Mouse (Mus musculus): ENCODE data around the gene Lrrc63. TPM values are rescaled to one million over a fixed set of nuclear protein-coding genes. Genes with fewer than 3 reads are reported as not detected.
"Not testable (repeated sequence)": the region's sequence is repeated elsewhere in the genome, so short reads cannot be mapped to it uniquely, and the experiment has no call there.

Lrrc63 gene
- total RNA-seq, 2 experiments from 2014 or later: 0.18 TPM; not detected in 1

DNA sequence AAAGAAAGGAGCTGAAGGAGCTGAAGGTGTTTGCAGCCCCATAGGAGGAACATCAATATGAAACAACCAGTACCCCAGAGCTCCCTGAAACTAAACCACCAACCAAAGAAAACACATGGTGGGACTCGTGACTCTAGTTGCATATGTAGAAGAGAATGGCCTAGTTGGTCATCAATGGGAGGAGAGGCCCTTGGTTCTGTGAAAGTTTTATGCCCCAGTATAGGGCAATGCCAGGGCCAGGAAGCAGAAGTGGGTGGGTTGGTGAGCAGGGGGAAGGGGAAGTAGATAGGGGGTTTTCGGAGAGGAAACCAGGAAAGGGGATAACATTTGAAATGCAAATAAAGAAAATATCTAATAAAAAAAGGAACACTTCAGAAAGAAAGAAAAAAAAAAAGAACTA lies 17.0 kb upstream of the Lrrc63 start:
- intact Hi-C loops (cut with DNase I); DNase-seq (ENCODE audit: low spot score in 2 of 2): not testable (repeated sequence)

DNA sequence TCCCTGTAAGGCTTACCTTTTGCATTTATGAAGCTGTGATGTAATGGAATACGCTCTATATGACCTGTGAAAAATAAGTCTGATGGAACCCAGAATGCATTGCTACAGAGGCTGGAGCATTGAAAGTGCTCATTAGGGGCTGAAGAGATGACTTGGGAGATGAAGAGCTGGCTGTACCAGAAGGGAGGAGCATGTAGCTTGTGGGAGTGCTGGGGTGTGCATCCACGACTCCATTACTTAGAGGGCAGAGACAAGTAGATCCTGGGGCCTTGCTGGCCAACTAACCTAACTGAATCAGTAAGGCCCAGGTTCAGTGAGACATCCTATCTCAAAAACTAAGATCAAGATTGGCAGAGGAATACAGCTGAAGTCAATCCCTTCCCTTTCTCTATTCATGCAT lies 8.5 kb upstream of the Lrrc63 start:
- intact Hi-C loops (cut with DNase I): no loop called here
- no peak for DNase-seq (ENCODE audit: low spot score in 2 of 2)

DNA sequence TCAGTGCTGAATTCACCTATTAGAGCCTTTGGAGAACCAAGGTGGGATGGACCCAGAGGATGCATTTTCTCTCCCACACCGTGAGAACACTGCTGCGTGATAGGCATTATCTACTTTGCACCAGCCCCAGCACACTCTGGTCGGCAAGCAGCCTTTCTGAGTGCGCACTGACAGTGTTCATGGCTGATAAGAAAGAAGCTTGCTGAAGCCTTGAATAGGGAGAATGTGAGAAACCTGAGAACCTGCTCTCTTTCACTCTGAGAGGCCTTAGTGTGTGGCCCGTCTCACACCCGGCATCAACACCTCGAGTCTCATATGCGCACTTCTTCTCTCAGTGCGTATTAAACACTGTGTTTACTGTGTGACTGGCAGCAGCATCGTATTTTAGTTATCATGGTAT lies 7.8 kb upstream of the Lrrc63 start:
- no peak for DNase-seq (ENCODE audit: low spot score in 2 of 2)
- intact Hi-C loops (cut with DNase I): no loop called here

DNA sequence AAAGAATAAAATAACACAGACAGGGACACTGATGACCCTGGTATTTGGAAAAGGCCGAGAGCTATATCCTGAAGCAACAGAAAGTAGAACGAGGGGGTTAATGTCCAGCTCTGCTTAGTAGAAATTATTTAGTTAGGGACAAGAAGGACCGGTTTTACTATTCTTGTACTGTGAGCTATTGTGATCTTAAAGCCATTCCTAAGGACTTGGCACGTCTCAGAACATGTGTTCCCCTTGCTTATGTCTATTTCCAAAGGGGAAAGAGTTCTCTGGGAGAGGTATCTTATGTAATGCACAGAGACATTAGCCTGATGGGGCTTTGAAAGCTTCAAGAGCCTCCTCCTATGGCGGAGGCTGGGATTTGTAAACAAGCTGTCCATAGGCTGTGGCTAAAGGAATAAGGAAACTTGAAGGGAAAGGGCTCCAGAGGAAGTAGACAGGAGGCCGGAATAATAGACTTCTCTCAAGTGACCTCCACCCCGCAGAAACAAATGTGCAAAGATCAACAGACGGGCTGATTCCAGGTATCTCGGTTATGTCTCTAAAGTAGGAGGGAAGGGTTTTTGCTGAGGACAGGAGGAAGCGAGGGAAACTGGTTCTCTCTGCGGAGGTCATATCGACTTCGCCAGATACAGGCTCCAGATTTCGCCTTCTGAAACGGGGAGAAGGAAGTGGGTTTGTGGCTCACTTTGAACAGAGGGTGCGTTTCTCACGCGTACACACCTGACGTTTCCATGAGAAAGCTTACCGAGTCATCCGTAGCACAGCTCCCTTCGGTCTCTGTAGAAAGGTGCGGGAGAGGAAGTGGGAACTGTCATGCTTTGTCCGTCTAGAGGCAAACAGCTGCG lies 5.7 kb upstream of the Lrrc63 start:
- DNase-seq (ENCODE audit: low spot score in 2 of 2): no peak
- intact Hi-C loops (cut with DNase I): no loop called here

DNA sequence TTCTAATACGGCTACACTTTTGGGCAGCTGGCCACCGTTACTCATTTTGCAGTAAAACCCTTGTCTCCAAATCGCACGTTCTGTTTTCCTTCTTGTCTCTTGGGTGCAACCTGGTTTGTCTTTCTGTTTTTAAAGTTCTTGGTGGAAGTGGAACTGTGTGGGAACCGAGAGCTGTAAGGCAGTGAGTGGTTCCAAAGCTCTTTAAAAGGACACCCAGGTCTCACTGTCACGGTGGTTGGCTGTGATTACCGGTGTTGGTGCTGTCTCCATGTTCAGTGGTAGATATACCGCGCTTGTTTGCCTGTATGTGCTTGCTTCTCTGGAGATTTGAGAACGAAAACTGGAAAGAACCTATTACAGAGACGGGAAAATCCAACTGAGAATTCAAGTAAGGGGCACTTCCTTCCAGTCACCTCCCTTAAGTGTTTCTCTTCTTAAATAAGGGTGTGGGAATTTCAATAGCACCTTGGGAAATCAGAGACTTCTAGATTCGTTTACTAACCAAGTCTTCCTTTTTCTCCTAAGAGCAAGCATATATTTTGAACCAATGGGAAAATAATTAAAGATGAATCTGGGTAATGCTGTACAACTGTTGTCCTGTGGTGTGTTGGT lies 749 bp upstream of the Lrrc63 start:
- intact Hi-C loops (cut with DNase I): no loop called here
- DNase-seq (ENCODE audit: low spot score in 2 of 2): peak; percentile 5 to 7

DNA sequence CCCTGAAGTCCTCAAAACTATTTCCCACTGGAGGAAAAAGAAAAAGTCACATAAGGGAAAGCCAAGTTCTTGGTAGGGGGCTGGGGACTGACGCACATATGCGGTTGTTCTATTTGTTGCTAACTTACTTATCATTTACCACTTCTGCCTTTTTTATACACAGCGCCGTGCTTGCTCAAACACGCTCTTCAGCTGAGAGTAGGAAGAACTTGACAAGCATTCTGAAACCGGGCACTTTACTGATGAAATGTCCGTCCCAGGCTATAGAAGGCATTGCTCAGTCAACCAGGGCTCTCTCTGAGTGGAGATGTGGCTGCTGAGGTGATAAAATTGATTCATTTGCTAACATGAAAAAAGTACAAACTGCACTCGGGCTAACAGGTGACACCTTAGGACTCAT lies 9.0 kb downstream of the Lrrc63 start:
- no peak for DNase-seq (ENCODE audit: low spot score in 2 of 2)
- intact Hi-C loops (cut with DNase I): no loop called here

DNA sequence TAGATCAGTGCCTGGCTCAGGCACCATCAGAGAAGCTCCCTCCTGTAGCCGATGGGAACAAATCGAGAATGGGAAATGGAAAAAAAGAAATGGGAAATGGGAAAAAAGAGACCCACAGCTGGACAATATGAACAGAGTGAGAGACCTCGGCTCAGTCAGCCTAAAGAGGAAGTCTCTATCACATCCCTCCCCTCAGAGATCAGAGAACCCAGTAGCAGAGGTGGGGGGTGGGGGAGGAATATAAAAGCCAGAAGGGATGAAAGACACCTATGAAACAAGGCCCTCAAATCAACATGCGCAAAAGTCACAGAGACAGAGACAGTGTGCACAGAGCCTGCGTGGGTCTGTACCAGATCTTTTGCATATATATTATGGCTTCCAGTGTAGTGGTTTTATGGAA lies 27.7 kb downstream of the Lrrc63 start:
- no peak for DNase-seq (ENCODE audit: low spot score in 2 of 2)
- intact Hi-C loops (cut with DNase I): no loop called here

DNA sequence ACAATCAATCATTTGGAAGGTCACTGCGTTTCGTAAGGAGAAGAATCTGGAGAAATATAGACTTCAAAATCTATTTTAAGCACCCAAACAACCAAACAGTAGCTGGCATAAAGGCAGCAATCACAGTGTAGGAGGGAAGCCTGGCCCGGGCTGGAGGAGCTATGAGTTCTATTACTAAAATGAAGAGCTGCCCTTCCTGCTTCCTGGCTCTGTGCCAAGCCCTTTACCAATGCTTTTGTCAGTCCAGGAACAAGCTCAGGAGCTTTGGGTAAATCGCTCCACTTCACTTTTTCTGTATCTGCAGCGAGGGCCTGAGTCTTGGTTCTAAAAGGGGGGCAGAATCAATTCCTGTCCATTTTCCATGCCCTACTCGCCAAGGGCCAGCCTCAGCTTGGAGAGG lies 52.7 kb downstream of the Lrrc63 start:
- DNase-seq (ENCODE audit: low spot score in 2 of 2): no peak

DNA sequence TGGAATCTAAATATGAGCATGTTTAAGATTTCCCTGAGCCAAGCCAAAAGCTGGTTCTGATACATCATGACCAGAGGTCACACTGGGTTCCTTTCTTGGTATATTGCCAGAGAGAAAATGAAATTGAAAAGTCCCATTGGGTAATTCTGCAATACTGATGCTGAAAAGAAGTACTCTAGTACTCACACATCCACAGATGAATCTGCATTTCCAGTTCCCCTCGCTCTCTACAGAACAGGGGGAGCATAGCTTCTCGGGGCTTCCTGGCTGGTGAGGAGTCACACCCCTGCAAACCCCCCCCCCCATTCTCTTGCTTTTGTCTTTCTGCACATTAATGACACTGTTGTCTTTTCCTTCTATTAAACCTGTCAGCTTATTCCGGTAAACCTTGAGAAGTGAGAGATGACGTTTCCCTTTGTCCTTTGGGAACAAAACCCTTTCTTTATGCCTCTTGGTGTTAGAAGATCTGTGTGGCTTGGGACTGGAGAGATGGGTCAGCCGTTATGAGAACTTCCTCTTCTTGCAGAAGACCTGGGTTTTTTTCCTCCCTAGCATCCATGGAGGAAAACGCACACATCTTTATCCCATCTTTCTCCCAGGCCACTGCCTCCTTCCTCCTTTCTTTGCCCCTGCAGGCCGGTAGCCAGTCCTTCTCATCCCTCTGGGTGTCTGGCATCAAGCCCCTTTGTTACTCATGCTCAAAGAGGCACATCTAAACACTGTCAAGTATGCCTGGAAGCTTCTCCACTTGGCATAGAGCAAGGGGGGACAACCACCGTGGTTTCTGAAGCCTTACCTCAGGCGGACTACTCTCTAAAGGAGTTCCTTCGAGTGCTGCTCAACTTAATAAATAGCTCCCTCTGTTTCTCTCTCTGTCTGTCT lies 55.1 kb downstream of the Lrrc63 start:
- no peak for DNase-seq (ENCODE audit: low spot score in 2 of 2)
- intact Hi-C loops (cut with DNase I): no loop called here

More for the DNA sequence above, 52.7 kb downstream of the Lrrc63 start:
- intact Hi-C loops (cut with DNase I): no loop called here

DNA sequence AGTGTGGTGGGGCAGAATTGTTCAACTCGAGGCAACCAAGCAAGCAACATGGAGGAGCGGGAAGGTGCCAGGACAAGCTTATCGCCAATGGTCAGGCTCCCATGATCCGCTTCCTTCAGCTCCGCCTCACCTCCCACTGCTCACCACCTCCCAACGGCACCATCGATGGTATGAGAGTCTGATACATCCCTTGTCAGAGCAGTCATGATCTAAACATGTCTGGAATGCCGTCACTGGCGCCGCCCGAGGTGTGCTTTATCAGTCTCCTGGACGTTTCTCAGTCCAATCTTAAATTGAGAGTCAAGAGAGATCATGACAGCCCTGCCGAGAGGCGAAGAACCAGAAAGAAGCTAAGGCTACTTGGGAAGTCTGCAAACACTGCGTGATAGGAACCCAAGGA lies 59.6 kb downstream of the Lrrc63 start:
- intact Hi-C loops (cut with DNase I): no loop called here
- no peak for DNase-seq (ENCODE audit: low spot score in 2 of 2)

DNA sequence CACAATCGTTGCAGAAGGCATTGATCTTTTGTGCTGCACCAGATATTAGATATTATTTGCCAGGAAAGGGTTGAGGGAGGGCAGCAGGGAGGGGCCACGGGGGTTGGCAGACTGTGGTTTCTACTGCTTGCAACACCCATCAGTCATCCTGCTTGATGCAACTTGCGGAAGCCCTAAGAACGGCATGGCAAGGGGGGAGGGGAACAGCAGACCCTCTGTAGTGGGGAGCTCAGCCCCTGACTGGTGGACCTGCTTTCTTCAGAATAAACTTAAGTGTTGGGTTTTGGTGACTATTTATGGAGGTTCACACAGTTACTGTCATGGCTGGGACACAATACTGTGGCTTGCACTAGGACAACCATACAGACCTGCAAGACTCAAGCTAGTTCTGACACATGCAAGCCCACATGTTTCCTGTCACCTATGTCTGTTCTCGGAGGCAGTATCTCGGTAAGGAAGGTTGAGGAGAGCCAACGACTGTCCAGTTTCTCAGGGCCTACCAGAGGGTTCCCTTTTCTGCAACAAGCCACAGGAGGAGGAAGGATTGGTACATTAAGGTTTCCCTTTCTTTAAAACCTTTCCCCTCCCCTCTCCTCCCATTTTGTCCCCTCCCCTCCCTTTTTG lies 61.2 kb downstream of the Lrrc63 start:
- no peak for DNase-seq (ENCODE audit: low spot score in 2 of 2)
- intact Hi-C loops (cut with DNase I): no loop called here

DNA sequence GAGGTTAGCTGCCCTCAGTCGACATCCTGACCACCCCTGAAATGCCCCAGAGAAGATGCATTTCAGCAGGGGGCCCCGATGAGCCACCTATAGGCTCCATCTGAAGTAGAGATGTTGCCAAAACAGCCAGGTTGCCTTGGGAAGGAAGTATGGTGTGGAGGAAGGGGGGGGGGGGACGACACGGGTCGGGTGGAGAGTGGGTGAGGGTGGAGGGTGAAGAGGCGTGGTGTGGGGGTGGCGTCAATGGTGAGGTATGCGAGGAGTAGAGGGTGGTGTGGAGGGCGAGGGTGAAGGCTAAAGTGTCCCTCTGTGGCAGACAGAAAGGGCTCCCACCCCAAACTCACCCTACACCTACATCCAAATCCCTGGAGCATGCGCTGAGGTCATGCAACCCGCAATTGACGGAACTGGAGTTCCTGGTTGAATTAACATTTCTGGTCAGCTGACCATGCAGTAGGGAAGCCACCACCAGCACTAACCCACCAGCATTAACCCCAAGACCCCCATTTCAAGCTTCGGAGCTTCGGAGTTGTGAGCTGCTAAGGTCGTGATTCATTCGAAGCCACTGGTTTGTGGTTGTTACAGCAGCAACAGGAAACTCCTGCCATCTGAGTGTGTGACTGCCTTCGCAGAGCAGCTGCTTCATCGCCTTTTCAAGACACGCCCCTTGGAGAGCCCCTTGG lies 62.1 kb downstream of the Lrrc63 start:
- intact Hi-C loops (cut with DNase I): no loop called here
- no peak for DNase-seq (ENCODE audit: low spot score in 2 of 2)

DNA sequence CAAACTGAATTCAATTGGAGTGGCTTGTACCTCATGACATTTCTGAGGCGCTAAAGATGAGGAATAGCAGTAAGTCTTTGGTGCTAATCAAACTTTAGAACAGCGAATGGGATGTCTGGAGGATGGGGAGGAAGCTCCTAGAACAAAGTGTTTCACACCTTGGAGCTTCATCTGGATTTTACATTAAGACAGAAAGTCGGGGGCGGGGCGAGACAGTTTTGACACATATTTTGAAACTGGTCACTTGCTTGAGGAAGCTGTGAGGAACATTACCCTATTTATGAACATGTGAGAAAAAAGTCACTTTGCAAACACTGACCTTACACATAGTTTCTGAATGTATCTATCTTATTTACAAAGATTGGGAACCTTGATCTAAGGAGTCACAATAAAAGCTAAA lies 65.5 kb downstream of the Lrrc63 start:
- intact Hi-C loops (cut with DNase I): no loop called here
- DNase-seq (ENCODE audit: low spot score in 2 of 2): no peak

DNA sequence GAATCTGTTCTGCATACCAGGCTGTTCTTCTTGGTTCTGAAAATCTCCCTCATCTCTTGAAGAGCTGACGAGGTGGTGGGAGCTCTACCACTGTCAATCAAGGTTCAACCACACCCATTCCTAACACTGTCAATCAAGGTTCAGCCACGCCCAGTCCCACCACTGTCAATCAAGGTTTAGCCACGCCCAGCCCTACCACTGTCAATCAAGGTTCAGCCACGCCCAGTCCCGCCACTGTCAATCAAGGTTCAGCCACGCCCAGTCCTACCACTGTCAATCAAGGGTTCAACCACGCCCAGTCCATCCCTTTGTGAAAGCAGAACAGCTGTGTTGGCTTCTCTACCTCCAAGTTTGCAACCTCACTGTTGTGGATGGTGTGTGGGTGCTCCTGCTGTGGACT lies 66.2 kb downstream of the Lrrc63 start:
- intact Hi-C loops (cut with DNase I): loop anchor here (5.0 kb wide), 1 partner anchor 133 kb away; no protein-coding TSS in a partner anchor
- no peak for DNase-seq (ENCODE audit: low spot score in 2 of 2)

DNA sequence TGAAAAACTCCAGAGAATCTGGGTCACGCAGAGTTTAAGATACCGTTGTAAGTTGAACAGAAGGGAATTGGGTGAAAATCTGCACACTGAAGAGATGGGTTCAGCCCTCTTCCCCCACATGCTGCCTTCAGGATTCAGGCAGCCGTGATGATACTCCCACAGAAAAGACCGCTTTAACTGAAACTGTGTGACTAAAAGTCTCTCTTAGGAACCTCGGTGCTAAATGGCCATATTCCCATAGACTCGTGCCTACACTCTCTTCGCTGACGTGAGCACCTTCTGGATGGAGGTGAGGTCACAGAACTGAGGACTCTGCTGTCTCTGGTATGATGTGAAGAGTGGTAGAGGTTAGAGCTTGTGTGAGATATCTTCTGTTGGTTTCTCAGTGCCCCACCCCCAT lies 66.7 kb downstream of the Lrrc63 start:
- DNase-seq (ENCODE audit: low spot score in 2 of 2): no peak
- intact Hi-C loops (cut with DNase I): loop anchor here (5.0 kb wide), 1 partner anchor 133 kb away; no protein-coding TSS in a partner anchor

DNA sequence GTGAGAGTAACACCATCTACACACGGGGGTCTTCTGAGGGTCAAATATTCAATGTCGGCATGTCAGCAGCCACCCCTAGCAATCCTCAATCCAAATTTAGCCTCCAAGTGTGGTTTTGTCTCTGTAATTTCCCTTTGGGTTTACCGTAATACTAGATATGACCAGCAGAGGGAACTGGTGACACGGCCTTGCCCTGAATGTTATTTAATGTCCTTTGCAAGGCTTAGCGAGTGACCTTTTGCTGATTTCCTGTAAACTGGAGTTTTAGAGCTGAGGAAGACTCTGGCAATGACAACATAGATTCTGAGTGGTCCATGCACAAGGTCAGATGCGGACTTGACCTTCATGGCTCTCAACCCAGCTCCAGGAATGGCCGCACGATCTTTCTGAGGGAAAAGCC lies 70.1 kb downstream of the Lrrc63 start:
- peak; percentile 43 to 65 for DNase-seq (ENCODE audit: low spot score in 2 of 2)
- intact Hi-C loops (cut with DNase I): loop anchor here (5.0 kb wide), 1 partner anchor 137 kb away; no protein-coding TSS in a partner anchor

DNA sequence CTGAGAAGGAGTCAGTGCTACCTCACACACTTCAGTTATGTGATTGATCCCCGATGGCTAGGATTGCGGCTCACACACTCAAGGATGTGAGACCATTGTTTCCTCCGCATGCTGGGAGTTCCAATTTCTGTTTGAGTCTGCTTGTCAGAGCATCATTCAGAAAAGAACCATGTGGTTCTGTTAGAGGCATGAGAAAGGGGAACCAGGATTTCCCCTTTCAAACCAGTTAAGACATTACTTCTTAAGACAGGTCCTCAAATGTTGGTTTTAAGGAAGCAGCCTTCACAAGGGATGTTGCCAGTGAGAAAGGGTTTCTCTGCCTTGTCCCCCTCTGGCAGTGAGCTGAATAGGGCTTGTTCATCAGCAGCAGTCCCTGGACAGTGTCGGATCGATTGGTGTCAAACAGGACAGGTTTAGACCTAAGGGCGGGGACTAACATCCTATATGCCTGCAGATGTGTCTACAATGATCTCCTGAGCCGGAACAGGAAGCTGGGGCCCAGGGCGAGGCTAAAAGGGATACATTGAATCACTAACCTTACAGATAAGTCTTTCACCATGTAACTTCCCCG lies 73.7 kb downstream of the Lrrc63 start:
- intact Hi-C loops (cut with DNase I): no loop called here

DNA sequence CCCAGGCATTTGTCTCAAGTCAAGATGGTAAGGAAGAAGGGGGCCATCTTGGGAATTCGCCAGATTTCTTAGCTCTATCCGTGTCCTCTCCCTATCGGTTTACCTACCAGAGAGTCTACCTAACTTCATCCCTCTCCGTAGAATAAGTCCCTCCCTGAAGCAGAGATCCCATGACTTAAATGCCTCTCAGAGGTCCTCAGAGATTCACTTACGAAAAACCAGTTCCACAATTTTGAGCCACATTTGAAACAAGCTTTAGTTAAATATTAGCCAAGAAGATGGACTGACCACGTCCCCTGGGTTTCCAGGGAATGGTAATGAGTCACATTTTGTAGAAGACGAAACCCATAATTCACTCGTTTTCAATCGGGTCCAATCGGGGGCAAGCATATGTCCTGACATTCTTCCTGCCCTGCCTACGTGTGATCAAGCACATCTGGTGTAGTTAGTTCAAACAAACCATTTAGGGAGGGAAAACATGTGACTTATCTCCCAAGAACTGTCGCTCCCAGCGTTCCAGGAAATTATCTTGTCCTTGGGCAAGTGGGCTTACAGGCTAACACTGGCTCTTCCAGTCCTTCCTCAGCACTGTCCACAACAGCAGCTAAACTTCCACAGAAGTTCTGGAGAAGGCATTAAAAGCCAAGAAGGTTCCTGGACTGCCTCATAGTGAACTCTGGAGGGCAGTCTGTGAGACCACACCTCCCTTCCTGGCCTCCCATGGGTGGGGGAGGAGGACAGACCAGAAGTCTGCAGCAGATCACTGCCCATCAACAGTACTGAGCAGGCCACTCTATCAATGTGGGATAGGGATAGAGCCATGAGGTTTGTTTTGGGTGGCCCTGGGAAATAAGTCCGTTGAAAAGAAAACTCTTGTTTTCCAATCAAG lies 76.0 kb downstream of the Lrrc63 start:
- intact Hi-C loops (cut with DNase I): no loop called here
- no peak for DNase-seq (ENCODE audit: low spot score in 2 of 2)

More for the DNA sequence above, 73.7 kb downstream of the Lrrc63 start:
- no peak for DNase-seq (ENCODE audit: low spot score in 2 of 2)
